In genomic region chr7:132657371-132658057, GRCm38 (mm10) we compare ENCODE assay signal across 9 mouse cellular contexts. TPM values are rescaled to one million over a fixed set of nuclear protein-coding genes. Genes with fewer than 3 reads are reported as not detected.
DNase-seq lines count a peak whose midpoint lies in the region; ATAC-seq and TF ChIP-seq lines count a peak whose summit lies in the region.
"Had no signal": no experiment of that assay in that cellular context is flagged by ENCODE, and none has a peak within 500 bp of the region (broad histone marks: within the 10 kb centered on the region; RNA-seq: fewer than 3 reads in every experiment).

No protein-coding gene starts in this region.

- no peak for TF ChIP-seq CTCF in E14TG2a.4 (conservative IDR thresholded peaks at IDR 0.05; ENCODE audit: low read length)

- 38% methylated on average over 14 of the region's 14 CpGs for WGBS in hindbrain, embryonic 10.5 days
- WGBS in hindbrain, embryonic 14.5 days: 47% methylated on average over 14 of the region's 14 CpGs
- whole genome bisulfite sequencing in limb, embryonic 11.5 days: 42% methylated on average over 14 of the region's 14 CpGs

- intact Hi-C loops in left cerebral cortex, postnatal 25 days (cut with DNase I): loop anchor here (5.0 kb wide), 1 partner anchor 55 kb away; no protein-coding TSS in a partner anchor

- no peak overlapping the region for H3K4me2 ChIP-seq in hindbrain, embryonic 14.5 days (replicated peaks)
- H3K4me2 ChIP-seq in limb, embryonic 11.5 days (ENCODE audit: low read depth, severe bottlenecking): no peak overlapping the region

- peak overlapping the region; percentile 70 for H3K27ac ChIP-seq in hindbrain, embryonic 10.5 days
- no peak overlapping the region for H3K27ac ChIP-seq in hindbrain, embryonic 14.5 days
- peak overlapping the region; percentile 9; the same call in 1 of the 2 replicates for H3K27ac ChIP-seq in limb, embryonic 11.5 days (replicated peaks; ENCODE audit: low read depth, low read length)

- peak; percentile 24 for DNase-seq in hindbrain, embryonic 10.5 days (ENCODE audit: low spot score)
- DNase-seq in hindbrain, embryonic 14.5 days (ENCODE audit: low spot score): no peak
- peak; percentile 34 for DNase-seq in embryo, embryonic 10.5 days (ENCODE audit: low spot score)
- no peak for DNase-seq in limb, embryonic 11.5 days (ENCODE audit: low spot score)
- no peak for DNase-seq in left cerebral cortex, postnatal 25 days (ENCODE audit: low spot score in 2 of 2)
- no peak for DNase-seq in cerebellum, adult 8-10 months

- H3K4me1 ChIP-seq in hindbrain, embryonic 10.5 days (replicated peaks): peaks cover 59% of the 10 kb centered on the region
- peaks cover 15% of the 10 kb centered on the region; the same call in 1 of the 2 replicates for H3K4me1 ChIP-seq in hindbrain, embryonic 14.5 days (replicated peaks; ENCODE audit: control insufficient read depth, insufficient read depth, low read length)
- H3K4me1 ChIP-seq in E14TG2a.4 (replicated peaks; ENCODE audit: low read depth, low read length): peaks cover 44% of the 10 kb centered on the region
- H3K4me1 ChIP-seq in limb, embryonic 11.5 days (ENCODE audit: control insufficient read depth, insufficient read depth, low read length): peaks cover 19% of the 10 kb centered on the region

- H3K27me3 ChIP-seq in hindbrain, embryonic 10.5 days (ENCODE audit: insufficient read depth, poor library complexity, severe bottlenecking): no peaks in the 10 kb centered on the region
- no peaks in the 10 kb centered on the region for H3K27me3 ChIP-seq in hindbrain, embryonic 14.5 days (ENCODE audit: control insufficient read depth, insufficient read depth, low read length)
- peaks cover 7% of the 10 kb centered on the region; the same call in 1 of the 2 replicates for H3K27me3 ChIP-seq in E14TG2a.4 (ENCODE audit: insufficient read depth, low read length)
- H3K27me3 ChIP-seq in limb, embryonic 11.5 days (ENCODE audit: control insufficient read depth, insufficient read depth, low read length): no peaks in the 10 kb centered on the region

- no peaks in the 10 kb centered on the region for H3K36me3 ChIP-seq in hindbrain, embryonic 10.5 days
- H3K36me3 ChIP-seq in hindbrain, embryonic 14.5 days (replicated peaks; ENCODE audit: control insufficient read depth, insufficient read depth): no peaks in the 10 kb centered on the region
- no peaks in the 10 kb centered on the region for H3K36me3 ChIP-seq in E14TG2a.4 (ENCODE audit: insufficient read depth, low read length)
- H3K36me3 ChIP-seq in limb, embryonic 11.5 days (ENCODE audit: control insufficient read depth, insufficient read depth, low read length): no peaks in the 10 kb centered on the region
- H3K36me3 ChIP-seq: G1E had no signal

- no peak overlapping the region for H3K9ac ChIP-seq in hindbrain, embryonic 14.5 days
- no peak overlapping the region for H3K9ac ChIP-seq in limb, embryonic 11.5 days (ENCODE audit: low read length)

- H3K4me3 ChIP-seq in hindbrain, embryonic 10.5 days: no peak overlapping the region
- H3K4me3 ChIP-seq in hindbrain, embryonic 14.5 days (replicated peaks; ENCODE audit: low read length): no peak overlapping the region
- 0 out of 2 replicates have a peak overlapping the region, but pooled peaks have one; percentile 26 for H3K4me3 ChIP-seq in E14TG2a.4 (replicated peaks; ENCODE audit: low read length)
- H3K4me3 ChIP-seq in limb, embryonic 11.5 days (ENCODE audit: low read depth, low read length): no peak overlapping the region

- no peaks in the 10 kb centered on the region for H3K9me3 ChIP-seq in hindbrain, embryonic 10.5 days
- no peaks in the 10 kb centered on the region for H3K9me3 ChIP-seq in hindbrain, embryonic 14.5 days (ENCODE audit: control insufficient read depth, low read length)
- H3K9me3 ChIP-seq in E14TG2a.4 (ENCODE audit: low read length): no peaks in the 10 kb centered on the region
- no peaks in the 10 kb centered on the region for H3K9me3 ChIP-seq in limb, embryonic 11.5 days (ENCODE audit: control insufficient read depth, low read length)
- H3K9me3 ChIP-seq: G1E had no signal

- ATAC-seq in hindbrain, embryonic 14.5 days (ENCODE audit: low FRiP score): no peak
- no peak for ATAC-seq in limb, embryonic 11.5 days (ENCODE audit: insufficient number of reproducible peaks, low FRiP score, low TSS enrichment, low read depth)

RNA-seq across cellular contexts. Expression of gene Lhpp, which starts 47.1 kb away (rescaled TPM):
- 18.0 and 18.9 TPM in 2 replicates for polyA plus RNA-seq in hindbrain, embryonic 10.5 days (2016; fragmentation: Nextera tagmentation; extraction: Ambion mirVana)
- polyA plus RNA-seq in hindbrain, embryonic 14.5 days (2014; fragmentation: Nextera tagmentation; extraction: Ambion mirVana): 46.6 and 50.0 TPM in 2 replicates
- 20.6 and 22.4 TPM in 2 replicates for polyA plus RNA-seq in limb, embryonic 11.5 days (2014; fragmentation: Nextera tagmentation; extraction: Ambion mirVana)
- total RNA-seq in left cerebral cortex, postnatal 25 days (2021): 10 to 100 TPM; 15.3 to 19.2 TPM

RNA-seq across cellular contexts. Expression of gene Nkx1-2, which starts 58.1 kb away (rescaled TPM):
- 1.1 and 1.3 TPM in 2 replicates for polyA plus RNA-seq in hindbrain, embryonic 10.5 days (2016; fragmentation: Nextera tagmentation; extraction: Ambion mirVana)
- polyA plus RNA-seq in hindbrain, embryonic 14.5 days (2014; fragmentation: Nextera tagmentation; extraction: Ambion mirVana): 0.47 and 0.74 TPM in 2 replicates
- 0.04 and 0.09 TPM in 2 replicates for polyA plus RNA-seq in limb, embryonic 11.5 days (2014; fragmentation: Nextera tagmentation; extraction: Ambion mirVana)
- total RNA-seq in left cerebral cortex, postnatal 25 days (2021): not detected
- total RNA-seq: megakaryocyte-erythroid progenitor cell, adult 5-6 weeks had no signal
- polyA plus RNA-seq: G1E had no signal

Comparison
In these comparisons a context has a peak if more than half of its experiments do, and no peak if none do; other contexts are left out.
1. DNase-seq: peak in hindbrain, embryonic 10.5 days (single experiment) and embryo, embryonic 10.5 days (single experiment); none in hindbrain, embryonic 14.5 days (single experiment), limb, embryonic 11.5 days (single experiment), left cerebral cortex, postnatal 25 days (0 of 2) and cerebellum, adult 8-10 months (single experiment).